Mouse (Mus musculus): ENCODE results near the gene Kcnj11.

Gene Kcnj11

DNA sequence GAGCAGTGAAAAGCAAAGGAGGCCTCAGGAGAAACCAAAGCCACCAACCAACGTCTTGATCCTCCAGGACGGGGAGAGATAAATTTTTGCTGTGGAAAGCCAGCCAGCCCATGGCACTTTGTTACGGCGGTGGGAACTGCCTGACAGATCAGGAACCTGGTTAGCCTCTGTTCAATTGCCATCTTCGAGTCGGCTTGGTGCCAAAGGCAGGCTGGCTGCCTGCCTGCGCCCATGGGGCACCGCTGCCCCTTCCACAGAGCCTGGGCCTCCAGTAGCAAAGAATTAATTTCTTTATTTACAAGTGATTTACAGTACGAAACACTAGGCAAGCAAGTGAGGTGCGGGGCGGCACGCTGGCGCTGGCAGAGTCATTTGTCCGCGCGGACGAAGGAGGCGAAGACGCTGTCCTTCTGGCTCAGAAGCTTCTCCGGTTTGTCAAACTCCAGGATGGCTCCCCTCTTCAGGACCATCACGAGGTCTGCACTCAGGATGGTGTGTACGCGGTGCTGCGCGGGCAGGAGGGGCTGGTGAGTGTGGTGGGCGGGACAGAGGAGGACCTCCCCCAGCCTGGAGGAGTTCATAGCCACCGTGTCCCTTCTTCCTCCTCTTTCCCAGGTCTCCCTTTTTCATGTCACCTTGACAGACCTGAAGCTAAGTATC is 3.8 kb upstream of the Kcnj11 start:
- DNase-seq (ENCODE audit: low spot score in 2 of 2): no peak

DNA sequence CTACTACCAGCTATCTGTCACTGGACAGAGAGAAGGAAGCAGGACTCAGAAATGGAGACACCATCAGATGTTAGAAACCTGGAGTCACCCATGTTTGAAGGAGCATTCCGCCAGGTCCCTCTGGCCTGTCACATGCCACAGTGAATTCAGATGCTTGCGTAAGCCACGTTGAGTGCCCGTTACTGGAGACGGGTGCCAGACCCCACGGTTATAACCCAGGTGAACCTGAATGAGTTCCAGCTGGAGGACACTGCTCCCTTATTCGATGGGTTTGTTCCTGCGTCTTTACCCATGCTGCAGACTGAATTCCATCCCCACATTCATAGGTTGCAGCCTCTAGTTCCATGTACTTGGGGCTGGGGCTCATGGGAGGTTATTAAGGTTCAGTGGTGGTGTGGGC is 3.2 kb upstream of the Kcnj11 start:
- DNase-seq (ENCODE audit: low spot score in 2 of 2): no peak

DNA sequence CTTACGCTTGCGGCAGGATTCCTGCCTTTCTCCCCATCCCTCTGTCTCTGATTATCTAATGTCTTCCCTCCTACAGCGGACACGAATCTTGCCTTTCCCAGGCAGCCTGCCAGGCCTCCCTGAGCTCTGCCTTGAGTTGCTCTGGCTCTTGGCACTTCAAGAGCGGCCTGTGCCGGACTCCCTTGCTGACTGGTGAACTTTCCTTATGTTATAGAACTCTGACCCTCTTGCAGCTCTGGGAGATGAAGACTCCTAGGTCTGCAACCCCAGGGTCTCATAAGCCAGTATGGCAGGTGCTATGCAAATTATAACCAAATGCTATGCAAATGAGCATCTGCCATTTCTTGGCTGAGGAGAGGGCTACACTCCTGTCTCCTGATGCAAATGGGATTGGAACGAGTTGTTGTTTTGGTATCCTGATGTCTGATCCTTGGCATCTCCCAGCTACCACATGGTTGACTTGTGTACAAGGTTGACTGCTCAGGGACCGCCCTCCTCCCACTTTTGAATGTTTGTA is 2.6 kb upstream of the Kcnj11 start:
- DNase-seq (ENCODE audit: low spot score in 2 of 2): no peak

DNA sequence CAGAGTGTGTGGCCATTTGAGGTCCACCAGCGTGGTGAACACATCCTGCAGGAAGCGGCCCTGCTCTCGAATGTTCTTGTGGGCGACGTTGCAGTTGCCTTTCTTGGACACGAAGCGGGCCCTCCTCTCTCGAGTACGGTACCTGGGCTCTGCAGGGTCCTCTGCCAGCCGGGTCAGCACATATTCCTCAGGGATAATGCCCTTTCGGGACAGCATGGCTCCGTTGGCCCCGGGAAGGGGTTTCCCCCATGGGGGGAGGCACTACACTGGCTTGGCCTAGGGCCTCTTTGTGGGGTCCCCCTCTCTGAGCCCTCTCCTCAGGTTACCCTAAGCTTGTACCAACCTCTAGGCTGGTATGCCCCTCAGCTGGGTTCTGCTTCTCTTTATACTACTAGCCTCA is 882 bp downstream of the Kcnj11 start:
- no peak for DNase-seq (ENCODE audit: low spot score in 2 of 2)

DNA sequence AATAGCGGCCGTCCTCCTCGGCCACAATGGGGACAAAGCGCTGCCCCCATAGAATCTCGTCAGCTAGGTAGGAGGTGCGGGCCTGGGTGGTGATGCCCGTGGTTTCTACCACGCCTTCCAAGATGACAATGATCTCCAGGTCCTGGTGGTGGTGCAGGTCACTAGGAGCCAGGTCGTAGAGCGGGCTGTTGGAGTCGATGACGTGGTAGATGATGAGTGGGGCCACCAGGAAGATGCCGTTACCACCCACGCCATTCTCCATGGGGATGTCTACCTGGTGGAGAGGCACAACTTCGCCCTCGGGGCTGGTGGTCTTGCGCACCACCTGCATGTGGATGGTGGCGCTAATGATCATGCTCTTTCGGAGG is 1.7 kb downstream of the Kcnj11 start:
- DNase-seq (ENCODE audit: low spot score in 2 of 2): no peak

DNA sequence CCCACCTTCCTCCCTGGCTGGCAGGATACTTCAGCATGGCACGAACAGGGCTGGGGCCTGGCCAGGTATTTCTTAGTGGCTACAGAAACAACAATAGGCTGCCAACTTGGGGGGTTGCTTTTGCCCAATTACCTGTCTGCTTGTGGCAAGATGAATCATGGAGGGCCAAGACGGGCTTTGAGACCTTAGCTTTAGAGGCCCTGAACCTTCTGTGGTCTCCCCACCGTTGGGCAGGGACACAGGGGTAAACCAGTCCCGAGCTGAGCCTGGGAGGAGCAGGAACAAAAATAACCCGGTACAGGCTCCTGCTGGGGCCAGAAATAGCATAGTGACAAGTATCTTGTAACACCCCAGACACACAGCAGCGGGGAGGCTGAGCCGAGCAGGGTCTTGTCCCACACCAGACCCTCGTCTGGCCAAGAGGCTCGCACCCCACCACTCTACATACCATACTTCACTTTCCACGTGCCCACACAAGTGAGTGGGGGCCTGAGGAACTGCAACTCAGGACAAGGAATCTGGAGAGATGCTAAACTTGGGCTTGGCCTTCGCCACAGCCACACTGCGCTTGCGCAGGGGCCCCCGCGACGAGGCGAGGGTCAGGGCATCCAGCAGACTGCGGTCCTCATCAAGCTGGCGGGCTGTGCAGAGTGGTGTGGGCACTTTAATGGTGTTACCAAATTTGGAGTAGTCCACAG is 2.2 kb downstream of the Kcnj11 start:
- DNase-seq (ENCODE audit: low spot score in 2 of 2): no peak

DNA sequence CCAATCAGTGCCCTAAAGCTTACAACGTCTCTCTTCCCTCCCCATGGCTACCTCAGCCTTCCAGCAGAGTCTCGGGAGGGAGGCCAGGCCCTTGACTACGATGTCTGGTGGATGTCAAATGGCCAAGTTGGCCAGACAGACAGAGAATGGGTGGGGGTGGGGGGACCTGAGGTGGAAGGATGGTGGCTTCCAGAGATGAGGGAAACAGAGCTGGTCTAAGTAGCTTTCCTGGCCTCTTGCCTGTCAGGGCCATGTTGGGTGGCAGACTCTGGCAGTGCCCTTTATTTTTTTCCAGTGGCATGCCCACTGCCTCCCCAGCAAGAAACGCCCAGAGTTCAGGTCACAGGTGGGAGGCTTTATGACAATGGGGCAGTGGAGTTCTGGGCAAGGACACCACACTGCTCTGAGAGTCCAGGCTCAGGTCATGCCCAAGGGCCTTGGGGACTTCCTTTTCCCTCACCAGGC is 3.2 kb downstream of the Kcnj11 start:
- DNase-seq (ENCODE audit: low spot score in 2 of 2): no peak

DNA sequence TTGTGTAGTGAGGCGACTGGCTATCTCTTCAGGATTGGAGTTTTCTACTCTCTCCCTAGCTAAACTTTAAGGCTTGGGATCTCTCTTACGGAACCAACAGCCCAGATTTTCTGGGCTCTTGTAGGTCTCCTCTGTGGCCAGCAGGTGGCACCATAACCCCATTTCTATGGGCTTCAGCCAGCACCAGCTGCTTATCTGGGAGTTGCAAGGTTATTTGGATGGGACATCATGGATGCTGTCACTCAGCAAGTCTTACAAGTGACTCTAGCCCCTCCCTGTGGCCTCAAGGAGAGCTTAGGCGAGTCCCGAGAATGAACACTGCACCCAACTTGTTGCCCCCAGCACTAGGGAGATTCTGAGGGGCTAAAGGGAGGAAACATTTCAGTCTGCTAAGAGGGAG is 4.4 kb downstream of the Kcnj11 start:
- peak; percentile 27 to 48 for DNase-seq (ENCODE audit: low spot score in 2 of 2)

DNA sequence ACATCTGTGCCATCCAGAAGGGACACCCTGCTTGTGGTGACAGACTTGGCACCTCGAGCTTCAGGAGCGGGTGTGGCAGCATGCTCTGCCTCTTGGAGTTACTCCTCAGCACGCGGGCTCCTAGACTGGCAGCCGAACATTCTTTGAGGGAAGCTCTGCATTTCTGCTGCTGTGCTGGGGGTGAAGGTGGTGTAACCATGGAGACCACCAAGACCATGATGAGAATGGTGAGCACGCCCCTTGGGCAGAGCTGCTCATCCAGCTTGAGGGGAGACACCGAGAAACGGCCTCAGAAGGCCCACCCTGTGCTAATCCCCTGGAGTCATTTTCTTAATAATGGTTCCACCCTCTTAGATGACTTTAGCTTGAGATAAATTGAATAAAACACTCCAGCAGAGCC is 7.8 kb downstream of the Kcnj11 start:
- DNase-seq (ENCODE audit: low spot score in 2 of 2): no peak

DNA sequence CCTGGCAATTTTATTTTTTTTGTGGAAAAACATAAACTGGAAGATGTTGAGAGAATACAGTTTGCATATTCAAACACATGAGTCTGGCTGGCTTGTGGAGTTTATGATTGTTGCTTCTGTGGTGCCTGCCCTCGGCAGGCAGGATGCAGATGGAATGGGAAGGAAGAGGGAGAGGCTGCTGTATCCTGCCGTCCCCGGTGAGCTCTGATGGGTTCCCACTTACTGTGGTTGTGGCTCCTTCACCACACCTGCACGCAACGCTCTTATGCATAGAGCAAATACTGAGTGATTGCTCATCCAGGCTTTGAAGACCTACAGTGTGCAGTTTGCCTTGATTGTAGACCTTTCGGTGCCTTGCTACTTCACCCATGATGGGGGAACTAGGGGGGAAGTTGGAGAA is 12.3 kb downstream of the Kcnj11 start:
- no peak for DNase-seq (ENCODE audit: low spot score in 2 of 2)

DNA sequence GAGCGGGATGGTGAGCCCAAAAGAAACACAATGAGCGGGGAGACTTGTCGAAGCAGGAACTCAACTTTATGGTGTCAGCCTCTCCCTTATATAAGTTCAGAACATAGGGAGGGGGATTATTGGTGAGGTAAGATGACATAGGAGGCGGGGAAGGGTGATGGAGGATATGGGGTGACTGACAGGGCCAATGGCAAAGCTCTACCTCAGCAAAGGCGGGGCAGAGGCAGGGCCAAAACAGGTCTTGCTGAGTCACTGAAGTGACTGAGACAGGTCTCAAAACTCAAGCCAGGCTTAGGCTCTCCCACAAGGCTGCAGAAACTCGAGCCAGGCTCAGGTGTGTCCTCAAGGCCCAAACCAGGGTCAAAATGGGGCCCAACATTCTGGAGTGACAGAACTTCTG is 14.2 kb downstream of the Kcnj11 start:
- no peak for DNase-seq (ENCODE audit: low spot score in 2 of 2)

DNA sequence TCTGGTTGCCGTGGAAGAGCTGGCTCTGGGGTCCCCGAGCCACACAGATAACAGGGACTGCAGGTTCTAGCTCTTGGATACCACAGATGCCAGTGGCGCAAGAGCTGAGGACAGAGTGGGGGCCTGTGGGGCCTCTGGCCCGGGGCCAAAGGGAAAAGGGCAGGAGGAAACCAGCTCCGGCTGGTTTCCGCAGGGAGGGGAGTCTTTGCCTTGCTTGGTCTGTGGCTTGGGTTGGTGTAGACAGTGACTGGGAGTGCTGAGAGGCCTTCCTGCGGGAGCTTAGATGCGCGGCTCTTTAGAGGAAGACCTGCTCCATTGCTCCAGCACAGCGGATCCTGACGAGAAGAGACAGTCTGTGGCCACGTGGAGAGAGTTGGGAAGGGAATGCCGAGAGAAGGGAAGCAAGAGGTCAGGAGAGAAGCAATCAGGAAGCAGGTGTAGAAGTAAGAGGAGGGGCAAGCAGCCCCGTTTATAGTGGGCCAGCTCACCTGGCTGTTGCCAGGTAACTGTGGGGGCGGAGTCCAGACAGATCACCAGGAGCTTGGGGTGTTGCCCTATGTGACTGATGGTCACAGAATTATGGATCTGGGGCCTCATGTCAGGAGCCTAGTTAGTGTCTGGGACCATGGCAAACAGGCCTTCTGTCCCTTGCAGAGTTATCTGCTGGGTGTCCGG is 15.6 kb downstream of the Kcnj11 start:
- DNase-seq (ENCODE audit: low spot score in 2 of 2): no peak

DNA sequence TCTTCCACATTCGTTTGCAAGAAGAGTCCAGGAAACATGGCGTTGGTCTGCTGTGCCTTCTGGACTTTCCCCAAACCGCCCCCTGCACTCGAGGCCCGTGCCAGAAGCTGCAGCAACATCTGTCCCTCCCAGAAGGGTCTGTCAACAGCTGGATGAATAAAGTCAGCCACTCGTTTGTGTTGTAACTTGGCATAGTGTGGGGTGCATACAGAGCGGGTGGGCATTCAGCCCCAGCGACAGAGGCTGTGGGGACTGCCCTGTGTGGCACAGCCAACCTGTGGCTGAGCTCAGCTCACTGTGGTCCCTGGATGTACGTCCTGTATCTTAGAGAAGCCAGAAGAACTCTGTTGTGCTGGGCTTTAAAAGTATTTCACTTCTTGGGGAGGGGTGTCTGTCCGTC is 16.5 kb downstream of the Kcnj11 start:
- DNase-seq (ENCODE audit: low spot score in 2 of 2): no peak

DNA sequence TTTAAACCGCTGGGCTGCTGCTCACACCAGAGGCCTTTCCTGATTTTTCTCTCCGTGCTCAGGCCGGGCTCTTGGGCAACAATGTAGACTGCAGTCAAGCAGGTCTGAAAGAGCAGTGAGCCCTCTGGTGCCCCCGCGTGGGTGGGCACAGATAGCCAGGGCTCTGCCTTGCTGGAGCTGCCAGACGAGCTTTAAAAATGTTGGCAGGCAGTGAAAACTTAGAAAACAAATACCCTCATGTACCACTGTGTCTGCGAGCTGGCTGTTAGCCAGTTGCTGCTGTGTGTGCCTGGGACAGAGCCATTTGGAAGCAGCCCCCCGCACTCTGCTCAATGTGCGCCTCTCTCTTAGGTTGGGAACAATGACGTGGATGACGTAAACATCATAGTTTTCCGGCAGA is 22.9 kb downstream of the Kcnj11 start:
- no peak for DNase-seq (ENCODE audit: low spot score in 2 of 2)

DNA sequence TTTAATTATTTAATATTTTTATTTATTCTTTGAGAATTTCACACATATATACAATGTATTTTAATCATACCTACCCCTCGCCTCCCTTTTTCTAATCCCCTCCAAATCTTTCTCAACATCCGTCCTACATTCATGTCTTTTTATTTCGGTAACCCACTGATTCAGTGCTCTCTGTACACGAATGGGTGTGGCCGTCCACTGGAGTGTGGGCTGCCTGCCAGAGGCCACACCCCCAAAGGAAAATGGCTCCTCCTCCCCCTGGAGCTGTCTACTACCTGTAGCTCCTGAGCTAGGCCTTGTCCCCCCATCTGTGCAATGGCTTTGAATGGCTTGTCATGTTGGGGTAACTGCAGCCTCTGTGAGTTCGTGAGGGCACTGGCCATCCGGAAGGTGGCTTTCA is 23.7 kb downstream of the Kcnj11 start:
- no peak for DNase-seq (ENCODE audit: low spot score in 2 of 2)

DNA sequence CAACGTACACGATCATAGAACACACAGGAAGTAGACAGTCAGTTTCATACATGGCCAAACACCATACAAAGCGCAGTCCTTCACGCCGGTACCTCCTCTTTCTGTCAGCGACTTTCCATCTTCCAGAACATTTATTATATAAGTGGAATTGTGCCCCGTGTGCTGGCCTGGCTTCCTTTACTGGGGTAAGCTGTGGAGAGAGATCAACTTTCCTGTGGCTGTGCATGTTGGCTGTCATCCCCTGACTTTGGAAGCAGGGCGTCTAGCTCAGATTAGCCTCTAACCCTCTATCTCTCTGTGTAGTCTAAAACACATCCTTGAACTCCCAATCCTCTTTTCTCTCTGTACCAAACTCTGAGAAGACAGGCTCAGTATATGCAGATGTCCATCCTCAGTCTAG is 31.7 kb downstream of the Kcnj11 start:
- DNase-seq (ENCODE audit: low spot score in 2 of 2): no peak

DNA sequence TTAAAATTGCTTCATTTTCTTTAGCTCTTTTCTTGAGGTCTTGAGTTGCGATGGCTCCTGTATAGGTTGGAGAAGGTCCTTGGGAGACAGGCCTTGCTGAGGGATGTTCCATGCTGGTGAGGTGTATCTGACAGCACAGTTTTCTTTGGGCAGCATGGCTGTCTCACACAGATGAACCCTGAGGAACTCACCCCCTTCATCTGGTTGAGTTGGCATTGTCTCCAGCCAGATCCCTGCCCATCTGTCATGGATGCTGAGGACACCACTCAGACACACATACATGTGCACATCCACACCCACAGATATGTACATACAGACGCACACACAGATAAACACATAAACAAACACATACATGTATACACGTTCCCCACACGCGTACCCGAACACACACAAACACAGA is 37.3 kb downstream of the Kcnj11 start:
- no peak for DNase-seq (ENCODE audit: low spot score in 2 of 2)

DNA sequence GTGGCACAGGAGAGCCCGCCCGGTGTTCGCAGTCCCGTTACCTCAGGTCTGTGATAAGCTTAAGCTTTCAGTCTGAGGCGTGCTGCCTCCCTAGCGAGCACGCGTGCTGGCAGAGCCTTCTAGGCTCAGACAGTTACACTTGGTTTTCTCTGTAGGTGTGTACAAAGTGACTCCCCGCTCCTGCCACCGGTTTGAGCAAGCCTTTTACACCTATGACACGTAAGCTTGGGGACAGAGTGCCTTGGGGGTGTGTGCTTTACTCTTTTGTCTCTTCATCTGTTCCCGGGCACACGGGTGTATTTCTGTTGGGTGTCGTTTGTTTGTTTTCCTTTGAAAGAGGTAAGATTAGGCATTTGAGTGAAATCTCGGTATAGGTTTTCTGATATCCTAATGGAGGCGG is 39.0 kb downstream of the Kcnj11 start:
- no peak for DNase-seq (ENCODE audit: low spot score in 2 of 2)

DNA sequence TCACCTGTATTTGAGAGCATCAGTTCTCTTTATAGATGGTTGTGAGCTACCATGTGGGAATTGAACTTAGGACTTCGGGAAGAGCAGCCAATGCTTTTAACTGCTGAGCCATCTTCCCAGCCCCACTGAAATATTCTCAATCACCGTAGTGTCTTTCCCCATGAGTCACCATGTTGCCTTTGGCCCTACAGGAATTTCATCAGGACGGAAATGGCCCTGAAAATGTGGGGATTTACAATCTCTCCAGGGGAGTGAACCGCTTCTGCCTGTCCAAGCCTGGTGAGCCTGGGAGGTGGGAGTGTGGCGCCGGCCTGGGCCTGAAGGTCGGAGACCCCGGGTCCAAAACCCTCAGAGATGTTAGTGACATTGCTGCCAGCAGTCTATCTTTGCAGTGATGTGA is 39.9 kb downstream of the Kcnj11 start:
- no peak for DNase-seq (ENCODE audit: low spot score in 2 of 2)

DNA sequence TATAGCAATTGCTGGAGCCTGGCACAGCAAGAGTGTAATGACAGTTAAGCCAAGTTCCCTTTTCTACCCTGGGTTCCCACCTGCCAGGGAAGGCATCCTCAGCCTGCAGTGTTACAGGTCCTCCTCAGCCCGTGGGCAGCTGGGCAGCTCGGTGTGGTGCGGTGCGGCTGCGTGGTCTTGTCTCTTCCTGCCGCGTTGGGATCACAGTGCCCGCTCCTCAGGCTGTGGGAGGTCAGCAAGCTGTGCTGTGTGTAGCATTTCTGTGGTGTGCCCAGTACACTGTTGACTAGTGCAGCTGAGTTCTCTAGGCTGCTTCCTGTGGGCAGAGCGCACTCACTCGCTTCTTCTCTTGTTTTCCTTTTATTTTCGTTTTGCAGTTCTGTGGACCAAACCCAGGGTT is 41.7 kb downstream of the Kcnj11 start:
- no peak for DNase-seq (ENCODE audit: low spot score in 2 of 2)

DNA sequence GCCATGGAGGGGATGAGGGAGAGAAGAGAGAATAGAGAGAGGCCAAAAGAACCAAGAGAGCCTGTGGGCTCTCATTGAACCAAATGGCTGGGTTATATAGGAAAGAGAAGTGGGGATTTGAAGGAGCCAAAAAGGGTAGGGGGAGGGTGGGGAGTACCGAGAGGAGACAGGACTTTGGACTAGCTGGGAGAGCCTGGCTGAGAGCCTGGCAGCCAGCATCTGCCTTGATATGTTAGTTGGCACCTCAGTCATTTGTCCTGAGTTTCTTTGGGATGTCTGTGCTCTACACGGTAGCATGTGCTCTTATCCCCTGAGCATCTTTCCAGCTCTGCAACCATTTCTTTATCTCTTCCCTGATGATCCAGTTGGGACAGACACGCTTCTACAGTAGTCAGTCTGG is 47.0 kb downstream of the Kcnj11 start:
- no peak for DNase-seq (ENCODE audit: low spot score in 2 of 2)

DNA sequence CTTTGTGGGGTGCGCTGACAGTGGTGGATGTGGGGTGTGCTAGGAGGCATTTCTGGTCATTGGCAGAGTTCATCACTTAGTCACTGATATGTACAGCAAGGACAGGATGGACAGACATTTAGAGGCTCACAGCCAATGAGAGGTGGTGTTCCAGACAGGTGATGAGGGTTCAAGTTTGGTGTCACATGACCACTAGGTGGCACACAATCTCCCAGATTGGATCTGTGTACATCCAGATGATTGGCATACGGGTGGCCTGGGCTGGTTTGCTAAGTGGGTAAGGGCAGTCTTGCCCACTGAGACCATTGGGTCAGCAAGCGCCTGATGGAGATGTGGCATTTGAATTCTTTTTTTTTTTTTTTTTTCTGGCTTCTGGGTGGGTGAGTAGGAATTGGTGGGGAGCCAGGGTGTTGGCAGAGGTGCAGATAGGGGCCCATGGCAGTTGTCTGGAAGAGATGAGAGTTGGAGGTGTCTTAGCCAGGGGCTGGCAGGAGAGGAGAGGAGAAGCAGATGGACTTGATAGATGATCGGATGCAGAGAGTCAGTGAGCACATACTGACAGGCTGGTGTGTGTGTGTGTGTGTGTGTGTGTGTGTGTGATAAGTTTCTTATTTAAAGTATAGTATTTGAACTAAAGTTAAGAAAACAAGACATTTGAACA is 48.3 kb downstream of the Kcnj11 start:
- no peak for DNase-seq (ENCODE audit: low spot score in 2 of 2)

DNA sequence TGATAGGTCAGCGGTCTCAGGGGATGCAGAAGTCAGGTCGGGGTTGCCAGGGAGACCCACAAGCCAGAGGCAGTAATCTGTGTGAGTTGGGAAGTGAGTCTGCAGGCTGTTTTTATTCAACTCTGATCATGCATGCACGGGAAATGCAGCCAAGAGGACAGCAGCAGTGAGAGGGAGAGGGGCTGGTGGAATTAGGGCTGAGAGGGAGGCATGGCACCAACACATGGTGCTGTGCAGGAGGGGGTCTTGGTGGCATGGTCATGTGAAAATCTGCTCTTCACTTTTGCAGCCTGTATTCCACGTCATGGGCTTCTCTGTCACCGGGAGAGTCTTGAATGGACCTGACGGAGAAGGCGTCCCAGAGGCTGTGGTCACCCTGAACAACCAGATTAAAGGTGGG is 50.6 kb downstream of the Kcnj11 start:
- DNase-seq (ENCODE audit: low spot score in 2 of 2): no peak
